Mouse (Mus musculus): Measurements from ENCODE around the gene Wdr60. TPM values are rescaled to one million over a fixed set of nuclear protein-coding genes. Genes with fewer than 3 reads are reported as not detected.
A peak's percentile ranks its signal among the peaks of the same experiment; 100 is the strongest.

The Wdr60 gene
- polyA plus RNA-seq, 1 experiment: 4.5 TPM

DNA sequence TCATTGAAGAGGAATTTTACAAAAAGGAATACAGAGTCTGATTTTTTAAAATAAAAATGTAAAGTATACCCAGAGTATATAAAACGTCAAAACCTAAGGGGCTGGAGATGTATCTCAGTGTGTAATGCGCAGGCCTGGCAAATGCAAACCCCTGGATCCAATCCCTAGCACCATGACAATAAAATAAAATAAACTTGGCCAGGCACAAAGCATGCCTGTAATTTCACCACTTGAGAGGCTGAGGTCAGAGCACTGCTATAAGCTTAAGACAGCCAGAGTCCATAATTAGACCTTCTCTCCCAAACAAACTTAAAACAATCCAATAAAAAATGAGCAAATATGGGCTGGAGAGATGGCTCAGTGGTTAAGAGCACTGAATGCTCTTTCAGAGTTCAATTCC, 39.7 kb downstream of the Wdr60 start:
- TF ChIP-seq POLR2A (IDR thresholded peaks at IDR 0.05; ENCODE audit: insufficient read length, low read depth) (no peak), SRF (IDR thresholded peaks at IDR 0.05; ENCODE audit: control insufficient read depth, insufficient read length, low read depth) (no peak), MAX (IDR thresholded peaks at IDR 0.05; ENCODE audit: low read depth) (no peak), E2F4 (IDR thresholded peaks at IDR 0.05; ENCODE audit: insufficient read depth) (no peak), CEBPB (IDR thresholded peaks at IDR 0.05; ENCODE audit: insufficient read depth, poor library complexity, severe bottlenecking) (no peak), TCF3 (IDR thresholded peaks at IDR 0.05; ENCODE audit: insufficient read length, low read depth) (no peak), TCF12 (IDR thresholded peaks at IDR 0.05; ENCODE audit: insufficient read depth, poor library complexity, severe bottlenecking) (no peak), USF1 (IDR thresholded peaks at IDR 0.05; ENCODE audit: low read depth) (no peak), REST (IDR thresholded peaks at IDR 0.05; ENCODE audit: insufficient read depth, insufficient read length) (no peak), MYOG (IDR thresholded peaks at IDR 0.05; ENCODE audit: control insufficient read depth in 1 of 3, insufficient read depth in 1 of 3, insufficient read length in 2 of 3, low read depth in 2 of 3) (no peak), MYOD1 (IDR thresholded peaks at IDR 0.05; ENCODE audit: control insufficient read depth in 1 of 3, insufficient read length in 2 of 3, low read depth in 2 of 3) (no peak), POLR2AphosphoS2 (IDR thresholded peaks at IDR 0.05; ENCODE audit: insufficient read length, low read depth) (no peak)
- Histone ChIP-seq H3ac (ENCODE audit: control insufficient read depth, insufficient read length) (no peak overlapping the region), H3K79me2 (ENCODE audit: control insufficient read depth, insufficient read depth) (no peaks in the 10 kb centered on the region), H3K4me2 (ENCODE audit: low read depth) (no peak overlapping the region), H3K27me3 (ENCODE audit: control insufficient read depth, insufficient read depth, insufficient read length) (no peaks in the 10 kb centered on the region), H3K36me3 (ENCODE audit: control insufficient read depth, insufficient read depth) (peaks cover 16% of the 10 kb centered on the region), H3K4me3 (no peak overlapping the region)

DNA sequence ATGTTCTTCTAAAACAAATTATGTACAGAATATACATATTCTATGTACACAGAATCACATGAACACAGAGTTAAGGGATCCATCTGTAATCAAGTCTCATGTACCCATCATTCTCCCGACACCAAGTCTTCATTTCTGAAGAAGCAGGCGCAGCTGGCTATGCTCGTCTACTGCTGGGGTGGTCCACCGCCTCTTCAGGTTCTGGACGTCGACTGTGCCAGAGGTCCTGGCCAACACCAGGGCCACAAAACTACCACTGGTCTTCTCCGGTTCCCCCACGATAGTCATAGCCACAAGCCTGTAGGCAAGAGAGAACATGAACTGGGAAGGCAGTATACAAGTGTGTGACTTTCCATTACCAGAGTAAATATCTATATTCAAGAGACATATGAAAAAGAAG, 55.3 kb downstream of the Wdr60 start:
- Histone ChIP-seq H3K4me3 (no peak overlapping the region), H3K79me2 (ENCODE audit: control insufficient read depth, insufficient read depth) (no peaks in the 10 kb centered on the region), H3K36me3 (ENCODE audit: control insufficient read depth, insufficient read depth) (peaks cover 6% of the 10 kb centered on the region), H3K27me3 (ENCODE audit: control insufficient read depth, insufficient read depth, insufficient read length) (no peaks in the 10 kb centered on the region), H3ac (ENCODE audit: control insufficient read depth, insufficient read length) (no peak overlapping the region), H3K4me2 (ENCODE audit: low read depth) (no peak overlapping the region)
- TF ChIP-seq MYOG (IDR thresholded peaks at IDR 0.05; ENCODE audit: control insufficient read depth in 1 of 3, insufficient read depth in 1 of 3, insufficient read length in 2 of 3, low read depth in 2 of 3) (no peak), MAX (IDR thresholded peaks at IDR 0.05; ENCODE audit: low read depth) (no peak), POLR2A (IDR thresholded peaks at IDR 0.05; ENCODE audit: insufficient read length, low read depth) (no peak), MYOD1 (IDR thresholded peaks at IDR 0.05; ENCODE audit: control insufficient read depth in 1 of 3, insufficient read length in 2 of 3, low read depth in 2 of 3) (no peak), CEBPB (IDR thresholded peaks at IDR 0.05; ENCODE audit: insufficient read depth, poor library complexity, severe bottlenecking) (no peak), E2F4 (IDR thresholded peaks at IDR 0.05; ENCODE audit: insufficient read depth) (no peak)

DNA sequence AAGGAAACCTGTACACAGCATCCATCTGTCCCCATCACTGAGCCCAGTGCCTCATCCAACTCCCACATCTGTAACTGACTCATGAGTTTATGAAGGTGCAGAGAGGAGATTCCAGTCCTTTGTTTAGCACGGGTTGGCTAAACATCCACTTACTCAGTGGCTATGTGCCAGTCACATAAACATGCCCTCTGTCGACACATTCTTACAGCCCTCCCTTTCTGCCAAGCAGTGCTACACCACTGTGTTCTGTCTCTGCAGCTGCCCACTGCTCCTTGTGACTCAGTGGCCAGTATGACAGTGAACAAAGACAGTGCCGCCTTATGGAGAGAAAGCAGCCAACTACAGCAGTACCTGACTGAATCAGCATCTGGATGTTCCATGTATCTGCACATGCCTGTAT, 57.1 kb downstream of the Wdr60 start:
- Histone ChIP-seq H3ac (ENCODE audit: control insufficient read depth, insufficient read length) (no peak overlapping the region), H3K27me3 (ENCODE audit: control insufficient read depth, insufficient read depth, insufficient read length) (no peaks in the 10 kb centered on the region), H3K4me2 (ENCODE audit: low read depth) (peak overlapping the region; percentile 19), H3K36me3 (ENCODE audit: control insufficient read depth, insufficient read depth) (peaks cover 6% of the 10 kb centered on the region), H3K4me3 (no peak overlapping the region), H3K79me2 (ENCODE audit: control insufficient read depth, insufficient read depth) (no peaks in the 10 kb centered on the region)
- no peak for TF ChIP-seq E2F4 (IDR thresholded peaks at IDR 0.05; ENCODE audit: insufficient read depth)
- TF ChIP-seq MYOG (IDR thresholded peaks at IDR 0.05; ENCODE audit: control insufficient read depth in 1 of 3, insufficient read depth in 1 of 3, insufficient read length in 2 of 3, low read depth in 2 of 3): no peak
- no peak for TF ChIP-seq POLR2AphosphoS2 (IDR thresholded peaks at IDR 0.05; ENCODE audit: insufficient read length, low read depth)
- TF ChIP-seq SRF (IDR thresholded peaks at IDR 0.05; ENCODE audit: control insufficient read depth, insufficient read length, low read depth): no peak
- no peak for TF ChIP-seq CEBPB (IDR thresholded peaks at IDR 0.05; ENCODE audit: insufficient read depth, poor library complexity, severe bottlenecking)
- TF ChIP-seq REST (IDR thresholded peaks at IDR 0.05; ENCODE audit: insufficient read depth, insufficient read length): no peak
- no peak for TF ChIP-seq POLR2A (IDR thresholded peaks at IDR 0.05; ENCODE audit: insufficient read length, low read depth)
- TF ChIP-seq MYOD1 (IDR thresholded peaks at IDR 0.05; ENCODE audit: control insufficient read depth in 1 of 3, insufficient read length in 2 of 3, low read depth in 2 of 3): no peak
- no peak for TF ChIP-seq MAX (IDR thresholded peaks at IDR 0.05; ENCODE audit: low read depth)

DNA sequence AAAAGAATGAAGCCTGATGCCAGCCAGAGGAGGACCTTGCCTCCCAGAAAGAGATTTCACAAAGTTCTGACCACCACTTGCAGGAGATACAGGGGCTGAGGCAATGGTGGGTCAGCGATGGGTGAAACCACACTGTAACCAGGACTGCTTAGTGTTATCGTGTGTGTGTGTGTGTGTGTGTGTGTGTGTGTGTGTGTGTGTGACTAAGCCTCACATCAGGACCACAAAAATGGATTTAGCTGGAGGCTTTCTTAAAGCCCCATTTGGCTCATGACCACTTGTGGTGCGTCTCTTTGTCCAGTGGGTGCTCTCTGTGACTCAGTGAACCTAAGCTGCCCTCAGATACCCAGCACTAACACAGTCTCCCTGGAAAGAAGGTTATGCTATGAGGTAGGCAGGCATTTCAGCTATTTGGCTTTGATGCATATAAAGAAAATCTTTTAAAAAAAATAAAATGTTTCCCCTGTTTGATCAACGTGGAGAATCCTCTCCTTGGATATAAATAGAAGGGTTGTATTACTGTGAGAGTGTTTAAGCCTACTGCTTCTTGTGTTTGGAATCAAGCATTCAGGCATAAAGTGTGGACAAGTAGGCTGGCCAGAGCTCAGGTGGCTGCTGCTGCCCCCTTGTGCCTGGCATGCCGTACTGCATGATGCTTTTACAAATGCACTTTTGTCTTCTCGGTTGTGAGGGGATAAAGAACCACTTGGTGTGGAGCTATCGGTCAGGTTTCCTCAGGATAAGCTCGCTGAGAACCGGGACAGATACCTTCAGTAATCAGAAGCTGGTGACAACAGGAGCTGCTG, 60.4 kb downstream of the Wdr60 start:
- no peak overlapping the region for H3K4me2 ChIP-seq (ENCODE audit: low read depth)
- no peaks in the 10 kb centered on the region for H3K79me2 ChIP-seq (ENCODE audit: control insufficient read depth, insufficient read depth)
- H3ac ChIP-seq (ENCODE audit: control insufficient read depth, insufficient read length): no peak overlapping the region
- no peaks in the 10 kb centered on the region for H3K27me3 ChIP-seq (ENCODE audit: control insufficient read depth, insufficient read depth, insufficient read length)
- no peak overlapping the region for H3K4me3 ChIP-seq
- TF ChIP-seq USF1 (IDR thresholded peaks at IDR 0.05; ENCODE audit: low read depth) (no peak), CEBPB (IDR thresholded peaks at IDR 0.05; ENCODE audit: insufficient read depth, poor library complexity, severe bottlenecking) (no peak), POLR2A (IDR thresholded peaks at IDR 0.05; ENCODE audit: insufficient read length, low read depth) (no peak), MAX (IDR thresholded peaks at IDR 0.05; ENCODE audit: low read depth) (no peak), REST (IDR thresholded peaks at IDR 0.05; ENCODE audit: insufficient read depth, insufficient read length) (no peak), SRF (IDR thresholded peaks at IDR 0.05; ENCODE audit: control insufficient read depth, insufficient read length, low read depth) (no peak), TCF12 (IDR thresholded peaks at IDR 0.05; ENCODE audit: insufficient read depth, poor library complexity, severe bottlenecking) (no peak), MYOD1 (IDR thresholded peaks at IDR 0.05; ENCODE audit: control insufficient read depth in 1 of 3, insufficient read length in 2 of 3, low read depth in 2 of 3) (no peak), MYOG (IDR thresholded peaks at IDR 0.05; ENCODE audit: control insufficient read depth in 1 of 3, insufficient read depth in 1 of 3, insufficient read length in 2 of 3, low read depth in 2 of 3) (no peak), POLR2AphosphoS2 (IDR thresholded peaks at IDR 0.05; ENCODE audit: insufficient read length, low read depth) (no peak), E2F4 (IDR thresholded peaks at IDR 0.05; ENCODE audit: insufficient read depth) (no peak), TCF3 (IDR thresholded peaks at IDR 0.05; ENCODE audit: insufficient read length, low read depth) (no peak)
- H3K36me3 ChIP-seq (ENCODE audit: control insufficient read depth, insufficient read depth): no peaks in the 10 kb centered on the region
